Mouse (Mus musculus): ENCODE measurements around the gene Nhlh2. TPM values are rescaled to one million over a fixed set of nuclear protein-coding genes. Genes with fewer than 3 reads are reported as not detected.
A peak's percentile ranks its signal among the peaks of the same experiment; 100 is the strongest.

Gene Nhlh2
- total RNA-seq (2021) = under 1 TPM; 0.16 to 0.40 TPM
- long read RNA-seq, experiment 1 = 0 reads
- long read RNA-seq, experiment 2 = 0 reads

- no peak for DNase-seq (ENCODE audit: low spot score in 2 of 2)
These were observed at the start of gene Nhlh2 for GRCm38 (mm10) chr3:102009926-102010381. Nhlh2 (plus strand) TSS chr3:102010076.

GRCm38 (mm10) chr3:101961146-101961835 lies 48.6 kb upstream of the Nhlh2 start:
- DNase-seq (ENCODE audit: low spot score in 2 of 2) = no peak

GRCm38 (mm10) chr3:101963501-101963900 lies 46.4 kb upstream of the Nhlh2 start:
- no peak for DNase-seq (ENCODE audit: low spot score in 2 of 2)

- no peak for DNase-seq (ENCODE audit: low spot score in 2 of 2)
These were observed 45.5 kb upstream of the Nhlh2 start for GRCm38 (mm10) chr3:101964352-101964751.

GRCm38 (mm10) chr3:101966825-101967558 lies 42.9 kb upstream of the Nhlh2 start:
- DNase-seq (ENCODE audit: low spot score in 2 of 2) = no peak

GRCm38 (mm10) chr3:101975337-101975736 lies 34.5 kb upstream of the Nhlh2 start:
- DNase-seq (ENCODE audit: low spot score in 2 of 2) = no peak

GRCm38 (mm10) chr3:101978299-101978994 lies 31.4 kb upstream of the Nhlh2 start:
- peak; percentile 3 to 6 for DNase-seq (ENCODE audit: low spot score in 2 of 2)

GRCm38 (mm10) chr3:101983917-101984316 lies 26.0 kb upstream of the Nhlh2 start:
- DNase-seq (ENCODE audit: low spot score in 2 of 2) = no peak

GRCm38 (mm10) chr3:101985634-101986033 lies 24.2 kb upstream of the Nhlh2 start:
- no peak for DNase-seq (ENCODE audit: low spot score in 2 of 2)

- DNase-seq (ENCODE audit: low spot score in 2 of 2) = no peak
These were observed 19.7 kb upstream of the Nhlh2 start for GRCm38 (mm10) chr3:101990136-101990535.

GRCm38 (mm10) chr3:101990995-101991516 lies 18.8 kb upstream of the Nhlh2 start:
- no peak for DNase-seq (ENCODE audit: low spot score in 2 of 2)

- no peak for DNase-seq (ENCODE audit: low spot score in 2 of 2)
These were observed 12.0 kb upstream of the Nhlh2 start for GRCm38 (mm10) chr3:101997851-101998250.

- DNase-seq (ENCODE audit: low spot score in 2 of 2) = peak in 1 of 2 experiments; percentile 3
These were observed 923 bp downstream of the Nhlh2 start for GRCm38 (mm10) chr3:102010681-102011317.

- DNase-seq (ENCODE audit: low spot score in 2 of 2) = peak in 1 of 2 experiments; percentile 15
These were observed 1.6 kb downstream of the Nhlh2 start for GRCm38 (mm10) chr3:102011318-102012075.

- DNase-seq (ENCODE audit: low spot score in 2 of 2) = peak in 1 of 2 experiments; percentile 8
These were observed 2.3 kb downstream of the Nhlh2 start for GRCm38 (mm10) chr3:102012076-102012610.

- DNase-seq (ENCODE audit: low spot score in 2 of 2) = peak; percentile 50 to 79
These were observed 2.8 kb downstream of the Nhlh2 start for GRCm38 (mm10) chr3:102012611-102013211.

- DNase-seq (ENCODE audit: low spot score in 2 of 2) = no peak
These were observed 10.7 kb downstream of the Nhlh2 start for GRCm38 (mm10) chr3:102020604-102021003.

- DNase-seq (ENCODE audit: low spot score in 2 of 2) = no peak
These were observed 12.8 kb downstream of the Nhlh2 start for GRCm38 (mm10) chr3:102022721-102023120.

GRCm38 (mm10) chr3:102023337-102023736 lies 13.5 kb downstream of the Nhlh2 start:
- no peak for DNase-seq (ENCODE audit: low spot score in 2 of 2)
